Mouse (Mus musculus) layer of hippocampus, postnatal 25 days (tissue): ENCODE data around the gene Slit3. TPM values are rescaled to one million over a fixed set of nuclear protein-coding genes. Genes with fewer than 3 reads are reported as not detected.

Experiments
- DNase-seq, 2 experiments: peaks; one replicate each; pipeline ENCODE4 v3.0.0; 2022; ENCODE audit warnings: mixed read lengths in 2 of 2, low spot score in 1 of 2; ENCODE audit errors: extremely low spot score in 1 of 2
- total RNA-seq, 2 experiments: library from RNA; stranded (reverse); gene quantifications; 2 replicates each; pipeline ENCODE4 v1.2.3; 2021

Slit3 gene
- total RNA-seq = 100 to 1,000 TPM in 1 of 2 experiments, 10 to 100 TPM in 1; 86.6 to 115 TPM

GRCm38 (mm10) chr11:35120894-35121610, at the start of gene Slit3:
TSS of gene Slit3 (plus strand) at chr11:35121224.
- DNase-seq = peak in 1 of 2 experiments; percentile 42

- DNase-seq = no peak
Measured at GRCm38 (mm10) chr11:35071451-35071850, 49.6 kb upstream of the Slit3 start.

- no peak for DNase-seq
Measured at GRCm38 (mm10) chr11:35075411-35075810, 45.6 kb upstream of the Slit3 start.

- no peak for DNase-seq
Measured at GRCm38 (mm10) chr11:35080451-35081125, 40.4 kb upstream of the Slit3 start.

- DNase-seq = no peak
Measured at GRCm38 (mm10) chr11:35082297-35082696, 38.7 kb upstream of the Slit3 start.

GRCm38 (mm10) chr11:35083049-35083448, 38.0 kb upstream of the Slit3 start:
- no peak for DNase-seq

- DNase-seq = no peak
Measured at GRCm38 (mm10) chr11:35085351-35085750, 35.7 kb upstream of the Slit3 start.

GRCm38 (mm10) chr11:35086029-35086428, 35.0 kb upstream of the Slit3 start:
- DNase-seq = no peak

- DNase-seq = no peak
Measured at GRCm38 (mm10) chr11:35087454-35087853, 33.6 kb upstream of the Slit3 start.

- no peak for DNase-seq
Measured at GRCm38 (mm10) chr11:35088136-35088535, 32.9 kb upstream of the Slit3 start.

GRCm38 (mm10) chr11:35090629-35091335, 30.2 kb upstream of the Slit3 start:
- no peak for DNase-seq

- no peak for DNase-seq
Measured at GRCm38 (mm10) chr11:35096538-35096937, 24.5 kb upstream of the Slit3 start.

GRCm38 (mm10) chr11:35109781-35110180, 11.2 kb upstream of the Slit3 start:
- no peak for DNase-seq

GRCm38 (mm10) chr11:35110784-35111183, 10.2 kb upstream of the Slit3 start:
- no peak for DNase-seq

- DNase-seq = no peak
Measured at GRCm38 (mm10) chr11:35113290-35113689, 7.7 kb upstream of the Slit3 start.

GRCm38 (mm10) chr11:35116436-35116835, 4.6 kb upstream of the Slit3 start:
- no peak for DNase-seq

GRCm38 (mm10) chr11:35117871-35118270, 3.2 kb upstream of the Slit3 start:
- no peak for DNase-seq

- DNase-seq = no peak
Measured at GRCm38 (mm10) chr11:35118731-35119130, 2.3 kb upstream of the Slit3 start.

- peak in 1 of 2 experiments; percentile 79 for DNase-seq
Measured at GRCm38 (mm10) chr11:35119360-35119759, 1.7 kb upstream of the Slit3 start.

- DNase-seq = no peak
Measured at GRCm38 (mm10) chr11:35120076-35120475, 948 bp upstream of the Slit3 start.

- DNase-seq = no peak
Measured at GRCm38 (mm10) chr11:35121611-35121959, 561 bp downstream of the Slit3 start.
